Mouse (Mus musculus) left cerebral cortex, adult 11 months (tissue): Measurements from ENCODE around the gene Mga.

Source experiments
- DNase-seq: peaks from one replicate; pipeline ENCODE4 v3.0.0; 2022; ENCODE audit warnings: low spot score

Gene Mga

DNA sequence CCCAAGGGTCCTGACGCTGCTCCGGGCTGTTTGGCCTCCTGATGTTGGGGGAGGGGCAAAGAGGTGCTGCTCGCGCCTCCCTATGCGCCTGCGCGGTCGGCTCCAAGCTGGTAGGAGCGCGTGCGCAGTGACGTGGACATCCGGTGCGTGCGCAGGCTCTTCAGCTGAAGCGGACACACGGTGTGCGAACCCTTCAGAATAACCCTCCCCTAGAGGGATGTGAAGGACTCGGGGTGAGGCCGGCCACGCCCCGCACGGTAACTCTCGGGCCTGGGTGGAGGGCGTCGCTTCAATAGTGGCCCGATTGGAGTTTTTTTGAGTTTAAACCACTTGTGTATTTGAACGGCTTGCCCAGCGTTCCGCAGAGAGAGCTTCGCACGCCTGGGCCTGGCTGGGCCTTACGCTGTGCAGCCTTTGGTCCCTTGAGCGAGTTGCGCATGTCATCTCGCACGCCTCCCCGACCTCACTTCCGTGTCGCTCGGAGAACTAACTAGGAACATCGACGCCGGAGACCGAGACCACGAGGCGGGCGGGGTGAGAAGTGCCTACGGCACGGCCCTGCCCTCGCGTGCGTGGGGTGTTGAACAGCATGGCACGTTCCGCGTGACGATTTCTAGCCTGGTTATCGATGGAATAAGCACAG, at the start of gene Mga:
Mga (plus strand) TSS at position 139 of the 643 bp plus-strand sequence.
- DNase-seq = peak; percentile 91

DNA sequence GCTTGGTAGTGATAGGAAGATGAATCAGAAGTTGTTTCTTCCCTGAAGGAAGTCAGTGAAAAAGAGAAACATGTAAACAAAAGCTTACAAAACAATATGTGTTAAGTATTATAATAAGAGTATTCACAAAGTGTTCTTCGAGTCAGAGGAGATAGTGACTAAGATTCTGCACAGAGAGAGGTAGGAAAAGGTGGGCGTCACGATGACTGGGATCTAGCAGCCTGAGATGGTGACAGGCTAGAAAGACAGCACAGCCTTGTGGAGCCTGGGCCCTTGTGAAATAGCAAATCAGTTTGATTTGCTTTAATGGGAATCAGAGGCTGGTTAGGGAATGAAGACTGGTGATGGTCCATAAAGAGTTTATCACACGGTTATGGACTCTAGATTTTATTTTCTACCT, 43.2 kb upstream of the Mga start:
- DNase-seq = peak; percentile 35

DNA sequence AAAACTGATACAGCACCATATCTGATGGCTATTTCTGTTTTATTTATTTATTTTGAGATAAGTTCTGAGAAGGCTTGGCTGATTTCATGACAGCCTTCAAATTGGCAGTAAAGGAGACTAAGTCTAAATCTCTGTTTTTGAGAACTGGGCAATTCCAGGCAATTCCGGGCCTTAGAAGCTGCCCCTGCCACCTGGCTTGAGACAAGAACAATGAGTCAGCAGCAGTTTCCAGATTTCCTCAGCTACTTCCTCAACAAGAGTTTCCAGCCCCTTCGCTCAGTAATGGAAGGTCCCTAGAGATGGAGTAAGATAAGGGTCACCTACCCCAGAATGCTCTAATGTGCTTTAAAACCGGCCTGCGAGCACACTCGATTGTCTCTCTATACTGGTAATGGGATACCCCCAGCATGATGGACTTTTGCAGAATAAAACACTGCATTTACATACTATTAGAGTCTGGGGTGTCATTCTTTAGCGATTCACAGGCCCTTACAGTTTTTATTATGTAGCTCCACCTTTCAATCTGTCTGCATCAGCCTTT, 41.6 kb upstream of the Mga start:
- no peak for DNase-seq

DNA sequence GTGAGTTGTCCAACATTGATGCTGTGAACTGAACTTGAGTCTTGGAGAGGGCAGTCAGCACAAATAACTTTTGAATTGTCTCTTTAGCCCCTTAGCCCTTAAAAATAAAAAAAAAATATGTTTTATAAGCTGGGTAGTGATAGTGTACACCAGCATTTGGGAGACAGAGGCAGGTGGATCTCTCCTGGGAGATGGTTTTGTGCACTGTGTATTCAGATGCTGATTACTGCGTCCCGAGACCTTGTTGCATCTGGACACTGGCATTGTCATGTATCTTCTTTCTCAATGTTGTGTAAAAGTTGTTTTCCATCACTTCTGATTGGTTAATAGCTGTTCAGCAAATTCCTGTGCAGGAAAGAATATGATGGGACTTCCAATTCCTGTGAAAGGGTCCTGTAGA, 39.7 kb upstream of the Mga start:
- DNase-seq = no peak

DNA sequence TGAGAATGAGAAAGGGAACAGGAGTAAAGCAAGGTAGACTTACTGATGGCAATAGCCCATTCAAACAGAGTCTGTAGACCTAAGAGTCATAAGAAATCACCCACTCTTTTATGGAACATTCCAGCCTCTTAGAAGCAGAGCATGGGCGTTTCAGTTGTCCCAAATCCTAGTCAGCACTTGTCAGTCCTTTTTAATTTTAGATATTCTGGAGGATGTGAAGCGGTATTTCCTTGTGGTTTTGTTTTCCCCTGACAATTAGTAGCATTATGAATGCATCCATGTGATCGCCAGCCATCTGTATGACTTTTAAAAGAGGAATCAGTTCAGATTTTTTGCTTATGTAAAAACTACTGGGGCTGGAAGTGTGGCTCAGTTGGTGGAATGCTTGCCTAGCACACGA, 32.5 kb upstream of the Mga start:
- no peak for DNase-seq

DNA sequence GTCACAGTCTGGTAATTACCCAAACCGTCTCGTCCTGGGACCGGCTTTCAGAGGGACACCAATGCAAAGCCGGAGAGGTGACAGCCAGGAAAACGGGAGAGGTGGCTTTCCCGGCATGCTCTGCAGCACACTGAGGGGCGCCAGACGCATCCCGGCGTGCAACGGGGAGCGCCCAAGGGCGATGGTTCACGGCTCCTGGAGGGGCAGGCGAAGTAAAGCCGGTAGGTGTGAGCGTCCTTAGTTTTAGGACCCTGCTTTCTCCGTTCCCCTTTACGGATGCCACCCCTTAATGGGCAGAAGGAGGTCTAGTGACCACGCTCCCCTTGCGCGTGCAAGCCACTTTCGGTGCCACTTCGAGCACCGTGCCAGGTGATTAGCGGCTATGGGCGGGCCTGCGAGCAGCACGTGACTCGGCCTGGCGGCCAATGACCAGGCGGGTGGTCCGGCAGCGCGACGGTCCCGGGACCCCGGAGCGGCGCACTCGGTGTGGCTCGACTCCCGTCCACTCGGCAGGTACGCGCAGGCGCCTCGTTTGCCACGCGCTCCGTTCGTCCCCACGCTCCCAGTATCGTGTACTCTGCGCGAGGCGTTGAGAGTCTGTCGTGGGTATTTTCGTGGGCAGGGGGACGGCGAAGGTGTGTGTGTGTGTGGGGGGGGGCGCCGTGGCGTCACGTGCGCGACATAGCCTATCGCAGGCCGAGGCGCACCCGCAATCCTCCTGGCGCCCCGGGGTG, 24.5 kb upstream of the Mga start:
- DNase-seq = peak; percentile 44

DNA sequence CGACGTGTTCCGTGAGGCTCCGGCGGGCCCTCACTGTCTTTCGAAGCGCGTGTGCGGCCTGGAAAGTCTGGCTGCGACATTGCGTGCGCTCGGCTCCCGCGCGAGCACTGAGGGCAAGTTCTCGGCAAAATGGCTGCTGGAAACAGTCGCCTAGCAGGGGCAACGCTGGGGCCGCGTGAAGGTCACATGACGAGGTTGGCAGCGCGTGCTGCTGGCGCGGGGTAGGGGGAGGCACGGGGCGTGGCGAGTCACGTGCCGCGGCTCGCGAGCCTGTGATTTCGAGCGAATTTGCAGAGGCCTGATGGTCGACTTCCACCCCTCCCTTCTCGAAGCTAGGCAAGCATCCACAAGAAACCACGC, 23.9 kb upstream of the Mga start:
- DNase-seq = peak; percentile 79

DNA sequence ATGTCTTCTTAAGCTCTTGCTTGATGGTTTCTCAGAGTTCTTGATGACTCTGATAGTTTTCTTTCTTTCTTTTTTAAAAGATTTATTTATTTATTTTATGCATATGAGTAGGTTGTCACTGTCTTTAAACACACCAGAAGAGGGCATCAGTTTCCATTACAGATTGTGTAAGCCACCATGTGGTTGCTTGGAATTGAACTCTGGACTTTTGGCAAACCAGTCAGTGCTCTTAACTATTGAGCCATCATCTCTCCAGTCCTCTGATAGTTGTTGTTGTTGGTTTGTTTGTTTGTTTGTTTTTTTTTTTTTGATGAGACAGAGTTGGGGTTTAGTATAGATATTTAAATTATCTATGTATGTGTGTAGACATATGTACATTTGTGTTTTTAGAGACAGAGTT, 21.0 kb upstream of the Mga start:
- no peak for DNase-seq

DNA sequence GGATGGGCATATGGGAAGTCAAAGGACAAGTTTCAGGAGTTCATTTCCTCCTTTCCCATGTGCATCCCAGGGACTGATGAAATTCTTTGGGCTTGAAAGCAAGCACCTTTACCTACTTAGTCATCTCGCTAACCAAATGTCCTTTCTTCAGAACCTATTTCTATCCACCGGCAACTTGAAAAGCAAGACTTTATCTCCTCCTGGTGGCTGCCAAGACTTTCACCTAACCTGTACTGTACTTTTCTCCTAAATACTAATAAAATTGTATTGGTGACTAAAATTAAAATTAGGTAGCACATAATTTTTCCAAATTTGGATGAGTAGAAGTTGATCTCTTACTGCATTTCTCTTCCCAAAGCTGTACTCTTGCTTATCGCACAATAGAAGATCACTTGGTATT, 9.8 kb upstream of the Mga start:
- DNase-seq = no peak

DNA sequence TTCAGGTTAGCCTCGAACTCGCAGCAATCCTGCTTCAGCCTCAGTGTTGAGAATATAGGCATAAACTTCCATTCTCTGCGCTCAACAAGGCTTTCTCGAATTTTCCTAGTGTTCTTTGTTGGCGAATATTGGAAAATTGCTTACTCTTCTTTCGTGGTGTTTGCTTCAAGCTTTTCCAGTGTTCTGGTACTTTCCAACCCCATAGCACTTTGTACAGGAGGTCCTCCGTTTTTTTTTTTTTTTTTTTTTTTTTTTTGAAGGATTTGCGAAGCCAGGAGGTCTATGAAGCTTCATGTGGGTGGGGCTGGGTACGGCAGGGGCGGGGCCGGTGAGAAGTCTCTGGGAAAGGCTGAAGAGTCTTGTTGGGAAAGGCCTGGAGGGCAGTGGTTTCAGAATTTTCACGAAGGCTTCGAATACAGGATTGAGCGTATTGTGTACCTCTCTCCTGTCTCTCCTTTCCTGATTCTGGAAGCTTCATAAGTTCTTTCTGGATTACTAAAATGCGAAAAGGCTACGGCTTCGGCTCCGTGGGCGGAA, 407 bp upstream of the Mga start:
- no peak for DNase-seq

DNA sequence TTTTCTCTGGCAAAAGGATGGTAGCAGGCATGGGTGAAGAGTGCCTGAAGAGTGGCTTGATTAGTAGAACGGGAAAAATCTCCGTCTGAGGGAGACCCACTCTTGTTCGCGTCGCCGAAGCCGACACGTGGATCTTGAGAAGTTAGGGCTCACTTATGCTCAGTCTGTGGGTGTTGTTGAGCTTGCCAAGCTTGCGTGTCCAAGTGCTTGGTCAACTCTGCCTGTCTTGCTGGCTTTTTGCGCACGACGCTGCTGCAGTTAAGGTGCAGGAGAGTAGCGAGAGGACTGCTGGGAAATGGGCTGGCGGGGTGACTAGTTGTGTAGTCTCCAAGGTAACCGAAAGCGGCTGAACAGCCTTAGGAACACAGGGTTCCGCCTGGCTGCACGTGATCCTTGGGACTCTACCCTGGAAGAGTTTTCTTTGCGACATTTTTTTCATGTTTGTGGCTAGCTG, 1.1 kb downstream of the Mga start:
- peak; percentile 30 for DNase-seq

DNA sequence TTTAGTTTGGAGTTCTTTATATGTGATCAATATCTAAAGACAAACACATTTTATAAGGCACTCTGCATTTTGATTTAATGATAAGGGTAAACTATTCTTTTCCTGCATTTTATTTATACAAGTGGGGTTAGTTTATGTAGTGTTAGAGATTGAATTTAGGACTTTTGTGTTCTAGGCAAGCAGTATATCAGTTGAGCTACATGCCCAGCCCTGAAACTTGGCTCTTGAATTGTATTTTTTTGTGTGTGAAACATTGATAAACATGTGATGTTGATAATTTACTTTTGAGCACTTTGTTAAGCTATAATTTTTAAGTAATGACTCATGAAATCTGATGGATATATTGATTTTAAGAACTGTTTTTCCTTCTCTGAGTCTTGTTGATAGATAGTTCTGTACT, 19.0 kb downstream of the Mga start:
- DNase-seq = no peak

DNA sequence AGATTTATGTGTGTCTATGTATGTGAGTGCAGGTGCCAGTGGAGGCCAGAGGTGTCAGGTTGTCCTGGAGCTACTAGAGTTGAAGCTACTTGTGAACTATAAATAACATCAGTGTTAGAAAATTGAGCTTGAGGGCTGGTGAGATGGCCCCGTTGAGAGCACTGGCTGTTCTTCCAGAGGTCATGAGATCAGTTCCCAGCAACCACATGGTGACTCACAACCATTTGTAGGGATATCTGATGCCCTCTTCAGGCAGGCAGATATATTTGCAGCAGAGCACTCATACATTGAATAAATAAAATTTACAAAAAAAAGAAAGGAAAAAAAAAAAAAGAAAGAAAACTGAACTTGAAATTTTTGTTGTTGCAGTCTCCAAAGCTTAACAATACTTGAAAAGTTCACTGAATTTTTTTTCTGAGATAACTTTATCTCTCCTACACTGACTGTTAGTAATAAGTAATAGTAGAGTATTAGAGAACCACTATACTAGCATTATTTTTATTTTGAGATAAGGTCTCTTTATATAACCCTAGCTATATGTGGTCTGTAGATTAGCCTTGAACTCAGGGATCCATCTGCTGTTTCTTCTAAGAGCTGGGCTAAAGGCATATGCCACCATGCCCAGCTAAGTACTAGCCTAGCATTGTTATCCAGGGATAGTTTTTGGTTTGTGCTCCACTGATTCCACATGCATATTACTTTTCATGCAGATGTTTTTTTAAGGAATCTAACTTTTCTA, 20.8 kb downstream of the Mga start:
- no peak for DNase-seq

DNA sequence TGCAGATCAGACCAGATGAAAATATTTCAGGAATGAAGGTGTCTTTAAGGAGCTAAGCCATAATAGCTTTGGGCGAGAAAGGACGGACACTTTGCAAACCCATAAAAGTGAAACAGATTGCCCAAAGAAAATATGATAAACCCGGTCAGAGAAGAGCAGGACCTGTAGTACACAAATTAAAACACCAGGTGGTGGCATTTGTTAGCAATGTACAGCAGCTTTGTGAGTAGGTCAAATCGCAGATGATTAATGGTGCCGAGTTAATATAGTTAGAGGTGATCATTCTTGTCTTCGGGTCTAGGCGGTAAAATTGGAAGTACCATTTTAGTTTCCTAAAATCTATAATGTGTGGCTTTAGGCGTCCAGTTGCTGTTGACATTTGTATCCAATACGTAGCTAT, 73.5 kb downstream of the Mga start:
- peak; percentile 42 for DNase-seq

DNA sequence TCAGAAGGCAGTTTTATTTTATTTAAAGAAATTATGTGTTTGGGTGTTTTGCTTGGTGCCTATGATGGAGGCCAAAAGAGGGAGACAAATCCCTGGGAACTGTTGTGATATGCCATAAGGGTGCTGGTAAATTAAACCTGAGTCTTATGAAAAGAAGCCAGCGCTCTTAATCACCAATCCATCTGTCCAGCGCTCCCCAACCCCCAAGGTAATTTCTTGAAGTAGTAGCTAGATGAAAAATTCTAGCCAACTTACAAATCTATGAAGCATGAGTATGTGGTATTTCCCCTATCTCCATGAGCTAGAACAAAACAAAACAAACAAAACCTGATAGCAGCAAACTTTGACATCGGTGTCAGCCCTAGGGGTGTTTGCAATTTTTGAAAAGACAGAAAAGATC, 74.3 kb downstream of the Mga start:
- DNase-seq = no peak

DNA sequence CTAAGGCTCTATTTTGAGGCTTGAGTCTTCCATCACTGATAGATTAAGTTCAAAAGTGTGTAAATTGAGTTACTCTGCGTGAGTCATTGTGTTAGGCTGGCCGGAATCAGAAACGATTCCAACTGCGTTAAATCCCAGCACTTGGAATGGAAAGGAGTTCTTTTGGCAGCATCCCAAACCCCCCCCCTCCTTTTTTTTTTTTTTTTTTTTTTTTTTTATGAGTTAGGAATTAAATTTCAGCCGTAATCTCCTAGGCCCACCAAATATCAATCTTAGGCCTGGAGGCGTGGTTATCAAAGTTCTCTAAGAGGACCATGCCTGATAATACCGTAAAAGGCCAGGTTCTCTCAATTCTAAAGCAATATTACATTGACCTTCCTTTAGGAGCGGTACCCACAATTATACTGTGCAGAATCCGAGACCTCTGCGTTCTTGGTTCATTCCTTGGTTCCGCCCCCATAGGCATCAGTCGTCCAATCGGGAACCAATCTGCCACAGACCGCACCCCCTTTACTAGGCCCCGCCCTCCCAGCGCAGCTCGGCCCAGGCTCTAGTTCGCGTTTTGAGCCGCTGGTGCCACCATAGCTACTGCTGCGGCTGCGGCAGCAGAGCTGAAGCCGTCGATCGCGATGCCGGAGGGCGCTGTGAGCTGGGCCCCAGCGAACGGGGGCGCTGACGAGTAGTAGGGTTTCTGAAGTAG, 75.0 kb downstream of the Mga start:
- peak; percentile 91 for DNase-seq

DNA sequence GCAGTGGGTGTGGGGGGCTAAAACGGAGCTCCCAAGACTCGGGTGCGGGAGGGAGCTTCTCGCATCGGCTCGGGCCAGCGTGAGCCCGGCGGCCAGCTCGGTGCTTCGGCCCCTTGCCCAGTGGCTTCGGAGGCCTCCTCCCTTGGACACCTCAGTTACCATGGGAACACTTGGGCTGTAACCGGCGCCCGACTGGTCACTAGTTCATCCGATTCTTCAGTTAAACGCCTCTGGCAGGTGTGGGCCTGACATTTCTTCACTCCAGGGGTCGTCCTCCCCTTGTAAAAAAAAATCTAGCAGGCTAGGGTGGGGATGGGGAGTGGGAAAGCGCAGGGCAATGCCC, 75.5 kb downstream of the Mga start, which contains the start of gene Mapkbp1:
Mapkbp1 (plus strand) TSS at position 163 of the 343 bp plus-strand sequence.
- no peak for DNase-seq

DNA sequence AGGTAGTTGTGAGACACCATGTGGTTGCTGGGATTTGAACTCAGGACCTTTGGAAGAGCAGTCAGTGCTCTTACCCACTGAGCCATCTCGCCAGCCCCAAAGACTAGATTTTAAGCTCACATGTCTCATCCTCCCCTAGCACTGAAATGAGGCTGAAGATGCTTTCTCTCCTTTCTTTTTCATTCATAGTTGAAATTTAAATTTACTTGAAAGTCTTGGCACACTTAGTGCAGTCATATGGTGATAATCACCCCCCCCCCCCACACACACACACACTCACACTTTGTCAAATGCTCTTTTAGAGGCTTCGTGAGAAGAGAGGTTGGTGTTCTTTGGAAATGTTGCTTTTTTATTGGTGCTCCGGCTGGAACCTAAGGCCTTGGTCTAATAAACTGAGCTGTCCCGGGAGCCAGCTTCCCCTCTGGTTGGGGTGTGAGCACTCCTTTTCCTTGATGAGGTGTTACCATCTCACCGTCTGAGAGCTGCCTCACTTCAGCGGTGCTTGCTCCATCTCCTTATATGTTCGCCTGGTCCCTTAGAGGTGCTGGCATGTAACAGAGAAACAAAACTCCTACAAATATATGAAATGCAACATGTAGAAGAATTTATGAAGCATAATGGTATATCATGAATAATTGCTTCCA, 83.4 kb downstream of the Mga start:
- no peak for DNase-seq

DNA sequence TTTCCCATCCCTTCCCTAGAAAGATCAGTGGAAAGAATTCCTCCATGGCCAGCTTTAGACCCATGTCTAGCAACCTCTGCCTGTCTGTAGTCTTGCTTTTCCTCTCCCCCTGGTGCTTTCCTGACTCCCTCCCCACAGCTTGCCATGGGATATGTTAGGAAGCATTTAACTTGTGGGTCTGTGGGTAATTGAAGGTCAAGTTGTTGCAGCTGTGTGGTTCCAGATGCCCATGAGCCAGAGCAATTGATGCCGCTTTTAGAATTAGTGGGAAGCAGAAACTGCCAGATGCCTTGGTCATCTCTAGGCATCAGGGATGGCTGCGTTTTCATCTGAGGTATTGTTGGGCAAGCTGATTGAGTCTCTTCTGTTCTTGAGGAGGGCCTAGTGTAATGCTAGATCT, 84.6 kb downstream of the Mga start:
- DNase-seq = no peak

DNA sequence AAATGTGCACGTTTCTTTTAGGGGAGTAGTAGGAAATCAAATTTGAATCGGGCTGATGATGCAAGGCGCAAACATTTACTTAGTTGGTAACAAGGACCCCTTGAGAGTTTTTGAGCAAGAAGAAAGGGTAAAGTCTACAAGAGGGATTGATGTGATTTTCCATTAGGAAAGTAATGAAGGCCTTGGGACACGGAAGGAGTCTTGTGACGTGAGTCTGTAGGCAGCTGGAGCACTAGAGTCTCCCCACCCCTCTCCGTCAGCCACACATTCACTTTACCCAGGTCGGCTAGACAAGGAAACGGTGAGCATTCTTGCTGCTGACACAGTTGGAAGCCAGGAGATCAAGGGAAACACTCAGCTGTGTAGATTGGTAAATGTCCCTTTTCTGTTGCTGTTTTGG, 88.8 kb downstream of the Mga start:
- no peak for DNase-seq

DNA sequence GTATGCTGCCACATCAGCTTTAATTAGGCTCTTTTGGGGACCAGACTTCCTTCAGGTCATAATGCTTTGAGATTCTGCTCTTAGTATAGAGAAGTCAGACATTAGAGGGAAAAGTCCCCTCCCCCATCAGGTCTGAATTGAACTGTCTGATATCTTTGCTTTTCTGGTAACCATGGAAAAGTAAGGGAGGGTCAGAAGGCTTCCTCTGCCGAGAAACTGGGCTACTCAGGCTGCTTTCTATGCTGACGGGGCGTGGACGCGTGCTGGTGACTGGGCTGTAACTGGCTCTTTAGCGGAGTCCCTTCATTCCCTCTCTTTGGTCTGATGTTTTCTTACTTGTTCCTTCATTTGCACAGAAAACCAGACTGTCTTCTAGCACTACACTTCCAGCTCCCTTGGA, 89.3 kb downstream of the Mga start:
- no peak for DNase-seq

DNA sequence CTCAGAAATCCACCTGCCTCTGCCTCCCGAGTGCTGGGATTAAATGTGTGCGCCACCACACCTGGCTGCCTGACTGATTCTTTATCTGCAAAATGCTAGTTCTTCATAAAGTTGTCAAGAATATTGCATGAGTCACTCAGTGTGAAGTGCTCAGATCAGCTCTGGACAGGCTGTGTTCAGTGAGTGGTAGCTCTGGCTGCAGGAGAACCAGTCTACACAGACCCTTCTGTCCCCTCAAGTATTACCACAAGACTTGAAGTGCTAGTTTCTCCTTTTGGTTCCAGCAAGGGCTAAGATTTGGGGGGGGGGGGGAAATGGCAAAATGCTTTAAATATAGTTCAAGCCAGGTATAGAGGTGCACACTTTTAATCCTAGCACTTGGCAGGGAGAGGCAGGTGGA, 90.4 kb downstream of the Mga start:
- no peak for DNase-seq
